Mouse (Mus musculus) heart, adult 2 months (tissue): ENCODE data around the gene Lamb3. TPM values are rescaled to one million over a fixed set of nuclear protein-coding genes. Genes with fewer than 3 reads are reported as not detected.

ENCODE experiments used
- DNase-seq, 2 experiments: peaks; one replicate each; pipeline ENCODE4 v3.0.0; 2021
- H3K27ac ChIP-seq: fragments of 200-600 bp; 2 replicates; pipeline ENCODE4 v1.8.1; 2022
- H3K27me3 ChIP-seq: fragments of 200-500 bp; 2 replicates; pipeline ENCODE4 v1.6.1; 2012; ENCODE audit warnings: mild to moderate bottlenecking, low read length, inconsistent platforms, mixed read lengths; ENCODE audit not compliant: control insufficient read depth, insufficient read depth
- H3K36me3 ChIP-seq: fragments of 200-500 bp; 2 replicates; pipeline ENCODE4 v1.6.1; 2012; ENCODE audit warnings: low read length, inconsistent platforms; ENCODE audit not compliant: control insufficient read depth, insufficient read depth
- H3K4me1 ChIP-seq: fragments of 200-500 bp; 2 replicates; pipeline ENCODE4 v1.6.1; 2011; ENCODE audit warnings: low read length; ENCODE audit not compliant: control insufficient read depth, insufficient read depth
- H3K4me3 ChIP-seq: fragments of 200-600 bp; 2 replicates; pipeline ENCODE4 v1.8.1; 2022
- H3K79me2 ChIP-seq: fragments of 200-500 bp; replicated peaks from 2 replicates; pipeline ENCODE4 v1.6.1; 2012; ENCODE audit warnings: mild to moderate bottlenecking, inconsistent platforms, low read length, moderate library complexity, mixed read lengths; ENCODE audit not compliant: control insufficient read depth, insufficient read depth
- H3K9ac ChIP-seq: fragments of 200-500 bp; 2 replicates; pipeline ENCODE4 v1.6.1; 2012; ENCODE audit warnings: low read depth, mild to moderate bottlenecking, control low read depth, inconsistent platforms, low read length, mixed read lengths
- CTCF ChIP-seq: fragments of 200-600 bp; IDR thresholded peaks from 2 replicates; pipeline ENCODE4 v1.8.1; 2022; ENCODE audit warnings: antibody characterized with exemption, mild to moderate bottlenecking, moderate library complexity
- EP300 ChIP-seq: fragments of 200-500 bp; IDR thresholded peaks from 2 replicates; pipeline ENCODE4 v1.6.1; 2011; ENCODE audit warnings: low read depth, low read length, control low read depth; ENCODE audit not compliant: insufficient read depth
- POLR2A ChIP-seq: fragments of 200-500 bp; IDR thresholded peaks from 2 replicates; pipeline ENCODE4 v1.6.1; 2011; ENCODE audit warnings: mild to moderate bottlenecking, low read depth, low read length, control low read depth; ENCODE audit not compliant: insufficient read depth
- WGBS: fragments of 180-500 bp; shearing (Covaris S2); methylation state at CpG from one replicate; pipeline ENCODE4 v1.1.7; 2018; 5-methylcytosine and 5-hydroxymethylcytosine counted together
- intact Hi-C: fragments of 180-260 bp; cut with DNase I; formaldehyde crosslinking; loops from one replicate; pipeline ENCODE4 v1.15.1; 2025
- polyA plus RNA-seq: library from polyadenylated mRNA; depleted of rRNA; stranded (reverse); fragments of >200 nt; gene quantifications from 2 replicates; pipeline ENCODE4 v1.2.3, GENCODE M21; 2012
- total RNA-seq, 2 experiments: library from RNA; stranded (reverse); gene quantifications; 2 replicates each; pipeline ENCODE4 v1.2.3; 2021

The Lamb3 gene
- total and polyA plus RNA-seq, 3 experiments, result 9.2 to 11.9 (median 11.4) TPM

DNA sequence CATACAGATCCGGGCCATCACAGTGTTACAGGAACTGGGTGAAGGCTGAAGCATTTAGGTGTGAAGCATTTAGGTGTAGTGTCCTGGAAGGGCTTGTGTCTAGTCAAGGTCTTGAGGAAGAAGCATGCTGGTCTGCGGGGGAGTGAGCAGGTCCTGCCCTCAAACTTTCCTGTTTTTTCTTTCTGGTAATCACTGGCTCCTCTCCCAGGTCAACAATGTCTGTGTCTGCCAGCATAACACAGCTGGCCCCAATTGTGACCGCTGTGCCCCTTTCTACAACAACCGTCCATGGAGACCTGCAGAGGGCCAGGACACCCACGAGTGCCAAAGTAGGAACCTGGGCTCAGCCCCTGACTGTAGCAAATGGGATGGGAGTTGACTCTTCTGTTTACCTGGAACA lies 120.2 kb downstream of the Lamb3 start:
- H3K27me3 ChIP-seq, result no peaks in the 10 kb centered on the region
- intact Hi-C loops, result loop anchor here (2.0 kb wide), 2 partner anchors 37 to 119 kb away; no protein-coding TSS in a partner anchor
- no peak overlapping the region for H3K9ac ChIP-seq
- DNase-seq, result no peak
- H3K27ac ChIP-seq, result no peak overlapping the region
- WGBS, result 29% methylated on average over 5 of the region's 5 CpGs
- H3K4me1 ChIP-seq, result peaks cover 7% of the 10 kb centered on the region
- no peak overlapping the region for H3K4me3 ChIP-seq
- H3K79me2 ChIP-seq, result no peaks in the 10 kb centered on the region
- H3K36me3 ChIP-seq, result no peaks in the 10 kb centered on the region
- TF ChIP-seq CTCF (no peak), POLR2A (no peak), EP300 (no peak)

DNA sequence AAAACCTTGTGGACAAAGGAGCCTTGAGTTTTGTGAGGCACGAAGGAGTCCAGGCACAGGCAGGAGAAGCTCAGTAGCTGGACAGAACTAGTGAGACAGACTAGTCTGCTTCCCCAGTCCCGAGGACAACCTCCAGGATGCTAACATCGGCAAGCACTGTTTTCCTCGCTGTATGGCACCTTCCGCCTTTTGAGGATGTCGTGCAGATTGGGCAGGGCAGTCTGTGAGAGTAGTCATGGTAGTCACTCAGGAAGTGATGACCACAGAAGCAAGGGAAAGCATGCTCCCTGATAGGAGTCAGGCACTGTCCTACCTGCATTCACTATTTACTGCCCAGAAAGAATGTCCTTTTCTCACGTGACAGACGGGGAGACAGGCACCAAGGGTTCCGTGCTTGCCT lies 122.1 kb downstream of the Lamb3 start:
- TF ChIP-seq CTCF (no peak), EP300 (no peak), POLR2A (no peak)
- WGBS, result 71% methylated on average over 9 of the region's 9 CpGs
- intact Hi-C loops, result loop anchor here (2.0 kb wide), 1 partner anchor 35 kb away; no protein-coding TSS in a partner anchor
- no peak overlapping the region for H3K4me3 ChIP-seq
- H3K9ac ChIP-seq, result no peak overlapping the region
- H3K36me3 ChIP-seq, result no peaks in the 10 kb centered on the region
- no peak overlapping the region for H3K27ac ChIP-seq
- peaks cover 9% of the 10 kb centered on the region for H3K4me1 ChIP-seq
- no peak for DNase-seq
- H3K79me2 ChIP-seq, result no peaks in the 10 kb centered on the region
- no peaks in the 10 kb centered on the region for H3K27me3 ChIP-seq

DNA sequence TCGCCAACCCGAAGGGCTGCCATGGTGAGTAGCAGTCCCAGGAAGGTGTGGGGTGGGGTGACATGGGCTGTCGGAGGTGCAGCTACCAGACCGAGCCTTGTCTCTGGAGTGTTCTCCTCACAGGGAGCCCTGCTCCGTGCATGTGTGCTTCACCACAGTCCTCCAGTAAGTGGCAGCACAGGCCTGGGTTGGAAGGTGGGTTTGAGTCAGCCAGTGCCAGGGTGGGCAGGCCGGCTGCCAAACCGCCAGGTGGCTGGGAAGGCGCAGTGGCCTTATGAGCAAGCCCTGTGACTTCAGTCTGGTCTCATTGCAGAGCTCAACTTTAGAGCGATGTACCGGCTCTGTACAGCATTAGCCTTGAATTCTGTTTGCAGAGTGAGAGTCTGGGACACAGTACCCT lies 122.7 kb downstream of the Lamb3 start:
- peak; percentile 79 to 80 for DNase-seq
- no peak overlapping the region for H3K4me3 ChIP-seq
- peaks cover 9% of the 10 kb centered on the region for H3K4me1 ChIP-seq
- H3K27me3 ChIP-seq, result no peaks in the 10 kb centered on the region
- no peak overlapping the region for H3K9ac ChIP-seq
- no peaks in the 10 kb centered on the region for H3K36me3 ChIP-seq
- TF ChIP-seq EP300 (peak; percentile 93), POLR2A (no peak), CTCF (peak; percentile 87)
- intact Hi-C loops, result no loop called here
- H3K79me2 ChIP-seq, result no peaks in the 10 kb centered on the region
- WGBS, result 39% methylated on average over 10 of the region's 10 CpGs
- H3K27ac ChIP-seq, result peak overlapping the region; percentile 85

DNA sequence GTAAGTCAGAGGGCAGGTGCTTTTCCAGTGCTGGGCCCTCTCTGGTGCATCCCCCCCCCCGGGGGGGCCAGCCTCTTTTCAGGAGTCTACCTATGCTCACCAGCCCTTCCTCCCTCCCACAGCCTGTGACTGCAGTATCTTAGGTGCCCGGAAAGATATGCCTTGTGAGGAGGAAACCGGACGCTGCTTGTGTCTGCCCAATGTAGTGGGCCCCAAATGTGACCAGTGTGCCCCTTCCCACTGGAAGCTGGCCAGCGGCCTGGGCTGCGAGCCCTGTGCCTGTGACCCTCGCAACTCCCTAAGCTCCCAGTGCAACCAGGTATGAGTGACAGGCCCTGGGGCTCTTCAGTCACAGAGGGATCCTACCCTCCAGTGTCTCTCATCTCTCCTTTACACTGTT lies 123.1 kb downstream of the Lamb3 start:
- Histone ChIP-seq H3K79me2 (no peaks in the 10 kb centered on the region), H3K27me3 (no peaks in the 10 kb centered on the region), H3K4me3 (no peak overlapping the region), H3K4me1 (peaks cover 9% of the 10 kb centered on the region), H3K36me3 (no peaks in the 10 kb centered on the region), H3K27ac (peak overlapping the region; percentile 85), H3K9ac (no peak overlapping the region)
- intact Hi-C loops, result no loop called here
- WGBS, result 67% methylated on average over 7 of the region's 7 CpGs
- no peak for DNase-seq
- no peak for TF ChIP-seq CTCF
- no peak for TF ChIP-seq POLR2A

DNA sequence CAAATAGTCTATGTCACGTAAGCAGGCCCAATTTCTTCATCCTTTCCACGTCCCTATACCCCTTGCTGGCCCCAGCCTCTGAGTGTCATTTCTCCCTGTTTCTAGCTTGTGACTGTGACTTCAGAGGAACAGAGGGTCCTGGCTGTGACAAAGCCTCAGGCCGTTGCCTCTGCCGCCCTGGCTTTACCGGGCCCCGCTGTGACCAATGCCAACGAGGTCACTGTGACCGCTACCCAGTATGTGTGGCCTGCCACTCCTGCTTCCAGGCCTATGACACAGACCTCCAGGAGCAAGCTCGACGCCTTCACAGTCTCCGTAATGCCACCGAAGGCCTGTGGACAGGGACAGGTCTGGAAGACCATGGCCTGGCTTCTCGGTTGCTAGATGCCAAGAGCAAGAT lies 124.5 kb downstream of the Lamb3 start:
- no peaks in the 10 kb centered on the region for H3K36me3 ChIP-seq
- no peak for TF ChIP-seq POLR2A
- TF ChIP-seq EP300, result 0 out of 2 replicates have a peak, but pooled peaks have one; percentile 14
- no peak for TF ChIP-seq CTCF
- H3K9ac ChIP-seq, result no peak overlapping the region
- peak in 1 of 2 experiments; percentile 55 for DNase-seq
- peaks cover 7% of the 10 kb centered on the region for H3K4me1 ChIP-seq
- no peaks in the 10 kb centered on the region for H3K79me2 ChIP-seq
- no peaks in the 10 kb centered on the region for H3K27me3 ChIP-seq
- 70% methylated on average over 13 of the region's 13 CpGs for WGBS
- H3K27ac ChIP-seq, result peak overlapping the region; percentile 85
- intact Hi-C loops, result no loop called here
- no peak overlapping the region for H3K4me3 ChIP-seq

DNA sequence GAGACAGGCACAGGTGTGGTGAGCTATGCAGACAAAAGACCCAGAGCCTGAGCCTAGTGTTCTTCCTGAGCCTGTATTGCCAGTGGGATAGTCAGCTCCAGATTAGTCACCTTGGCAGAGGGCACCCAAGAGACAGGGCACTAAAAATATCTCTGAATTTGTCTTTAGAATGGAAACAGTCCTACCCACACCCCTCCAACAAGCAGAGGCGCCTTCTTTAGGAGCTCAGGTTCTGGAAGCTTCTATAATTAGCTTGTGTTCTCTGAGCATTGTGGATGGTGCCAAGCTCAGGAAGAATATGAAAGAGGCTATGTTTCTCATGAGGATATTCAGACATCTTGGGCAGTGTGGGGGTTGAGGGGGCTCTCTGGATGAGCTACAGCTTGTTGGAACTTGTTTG lies 125.2 kb downstream of the Lamb3 start:
- H3K9ac ChIP-seq, result no peak overlapping the region

More for the DNA sequence above, 125.2 kb downstream of the Lamb3 start:
- H3K4me1 ChIP-seq, result peaks cover 5% of the 10 kb centered on the region
- H3K4me3 ChIP-seq, result no peak overlapping the region
- H3K79me2 ChIP-seq, result no peaks in the 10 kb centered on the region
- WGBS, result 60% methylated on average over 1 of the region's 1 CpGs
- TF ChIP-seq POLR2A (0 out of 2 replicates have a peak, but pooled peaks have one; percentile 38), CTCF (peak; percentile 21), EP300 (0 out of 2 replicates have a peak, but pooled peaks have one; percentile 32)
- intact Hi-C loops, result no loop called here
- H3K27ac ChIP-seq, result peak overlapping the region; percentile 85
- no peaks in the 10 kb centered on the region for H3K36me3 ChIP-seq
- H3K27me3 ChIP-seq, result no peaks in the 10 kb centered on the region
- peak in 1 of 2 experiments; percentile 47 for DNase-seq
